Mouse (Mus musculus) ES-E14 (cell line): ENCODE measurements at regions not wholly inside any gene's neighbourhood (a gene's known extent, or its start where the extent isn't known, plus 50 kb on each side); places are given as distances from the start of the nearest gene placed in this dataset.
"Not testable (repeated sequence)": the region's sequence is repeated elsewhere in the genome, so short reads cannot be mapped to it uniquely, and the experiment has no call there.

Experiments
- DNase-seq: peaks from one replicate; pipeline ENCODE4 v3.0.0-alpha.2; 2013; ENCODE audit warnings: low read depth, low spot score
- H3K27ac ChIP-seq: 2 replicates; pipeline ENCODE4 v1.5.1; 2012; ENCODE audit warnings: low read depth, mild to moderate bottlenecking, low read length, moderate library complexity, mixed read lengths; ENCODE audit not compliant: poor library complexity, insufficient read depth, severe bottlenecking
- H3K36me3 ChIP-seq: 2 replicates; pipeline ENCODE4 v1.6.1; 2012; ENCODE audit warnings: mild to moderate bottlenecking, low read length, moderate library complexity, mixed read lengths; ENCODE audit not compliant: control insufficient read depth, poor library complexity, insufficient read depth, severe bottlenecking
- H3K4me1 ChIP-seq, 2 experiments: fragments of 150-350 bp in 1 of 2; sonication (generic) in 1 of 2; 2 replicates each; pipeline ENCODE4 v1.6.1; 2012; ENCODE audit warnings: low read length in 2 of 2, mild to moderate bottlenecking in 1 of 2, mixed read lengths in 1 of 2; ENCODE audit not compliant: control insufficient read depth in 2 of 2, insufficient read depth in 2 of 2, poor library complexity in 1 of 2
- H3K4me3 ChIP-seq, 2 experiments: fragments of 150-350 bp in 1 of 2; sonication (generic) in 1 of 2; 2 replicates each; pipeline ENCODE4 v1.5.1; 2012; ENCODE audit warnings: low read length in 2 of 2, low read depth in 1 of 2, mild to moderate bottlenecking in 1 of 2, mixed read lengths in 1 of 2; ENCODE audit not compliant: insufficient read depth in 1 of 2, poor library complexity in 1 of 2, severe bottlenecking in 1 of 2
- H3K9ac ChIP-seq: 2 replicates; pipeline ENCODE4 v1.6.1; 2012; ENCODE audit warnings: low read depth, mild to moderate bottlenecking, low read length, mixed read lengths; ENCODE audit not compliant: poor library complexity, insufficient read depth, severe bottlenecking
- H3K9me3 ChIP-seq: fragments of 150-350 bp; sonication (generic); 2 replicates; pipeline ENCODE4 v1.6.1; 2012; ENCODE audit warnings: low read depth, mild to moderate bottlenecking, low read length; ENCODE audit not compliant: control insufficient read depth, insufficient read depth
- CHD2 ChIP-seq: IDR thresholded peaks from 2 replicates; pipeline ENCODE4 v1.6.1; 2014; ENCODE audit warnings: mild to moderate bottlenecking, low read depth, low read length, inconsistent platforms
- HCFC1 ChIP-seq: IDR thresholded peaks from 2 replicates; pipeline ENCODE4 v1.6.1; 2012; ENCODE audit warnings: low read length, inconsistent platforms, borderline replicate concordance; ENCODE audit not compliant: insufficient read depth
- MAFK ChIP-seq: IDR thresholded peaks from 2 replicates; pipeline ENCODE4 v1.6.1; 2014; ENCODE audit warnings: mild to moderate bottlenecking, low read depth, low read length, inconsistent platforms; ENCODE audit not compliant: insufficient read depth
- ZC3H11A ChIP-seq: IDR thresholded peaks from 2 replicates; pipeline ENCODE4 v1.6.1; 2012; ENCODE audit warnings: low read depth, mild to moderate bottlenecking, inconsistent platforms, low read length, borderline replicate concordance
- ZNF384 ChIP-seq: IDR thresholded peaks from 2 replicates; pipeline ENCODE4 v1.6.1; 2012; ENCODE audit warnings: low read depth, low read length, inconsistent platforms
- in situ Hi-C, 2 experiments: fragments of 600-800 bp; cut with MboI; formaldehyde crosslinking; loops; one replicate each; pipeline ENCODE4 v1.15.1; 2025; ENCODE audit warnings: low sequenced_read_pairs in 2 of 2, inconsistent platforms in 1 of 2; ENCODE audit not compliant: unreplicated experiment in 2 of 2

GRCm38 (mm10) chr16:12703818-12704590 is 405.5 kb upstream of the Ercc4 start:
- H3K27ac ChIP-seq: no peak overlapping the region
- no peak for DNase-seq
- in situ Hi-C loops: no loop called here
- TF ChIP-seq CHD2 (no peak), MAFK (no peak), HCFC1 (no peak), ZNF384 (no peak), ZC3H11A (no peak)
- H3K9me3 ChIP-seq: no peaks in the 10 kb centered on the region
- H3K4me3 ChIP-seq: no peak overlapping the region
- H3K9ac ChIP-seq: no peak overlapping the region
- H3K4me1 ChIP-seq: no peaks in the 10 kb centered on the region
- H3K36me3 ChIP-seq: no peaks in the 10 kb centered on the region

GRCm38 (mm10) chr16:12706907-12707306 is 402.6 kb upstream of the Ercc4 start:
- DNase-seq: no peak
- Histone ChIP-seq H3K36me3 (no peaks in the 10 kb centered on the region), H3K27ac (no peak overlapping the region), H3K4me1 (no peaks in the 10 kb centered on the region), H3K9ac (no peak overlapping the region), H3K4me3 (no peak overlapping the region), H3K9me3 (no peaks in the 10 kb centered on the region)
- in situ Hi-C loops: no loop called here
- TF ChIP-seq CHD2 (no peak), ZNF384 (no peak)

- H3K9me3 ChIP-seq, in situ Hi-C loops, H3K36me3 ChIP-seq, DNase-seq, H3K9ac ChIP-seq, H3K4me1 ChIP-seq, H3K4me3 ChIP-seq, H3K27ac ChIP-seq: not testable (repeated sequence)
Measured at GRCm38 (mm10) chr16:12721368-12721767, 388.1 kb upstream of the Ercc4 start.

- H3K9me3 ChIP-seq: no peaks in the 10 kb centered on the region
- in situ Hi-C loops: no loop called here
- H3K36me3 ChIP-seq: no peaks in the 10 kb centered on the region
- H3K9ac ChIP-seq: no peak overlapping the region
- no peak for TF ChIP-seq ZC3H11A
- TF ChIP-seq MAFK: no peak
- TF ChIP-seq HCFC1: no peak
- no peak for TF ChIP-seq CHD2
- TF ChIP-seq ZNF384: no peak
- no peak for DNase-seq
- no peak overlapping the region for H3K27ac ChIP-seq
- H3K4me3 ChIP-seq: no peak overlapping the region
- no peaks in the 10 kb centered on the region for H3K4me1 ChIP-seq
Measured at GRCm38 (mm10) chr16:12726043-12726442, 383.4 kb upstream of the Ercc4 start.

- in situ Hi-C loops, H3K9me3 ChIP-seq, H3K4me3 ChIP-seq, H3K36me3 ChIP-seq, H3K4me1 ChIP-seq, DNase-seq, H3K9ac ChIP-seq, H3K27ac ChIP-seq: not testable (repeated sequence)
Measured at GRCm38 (mm10) chr16:12730167-12730730, 379.2 kb upstream of the Ercc4 start.
